Mouse (Mus musculus): ENCODE results near the gene Fam193a. TPM values are rescaled to one million over a fixed set of nuclear protein-coding genes. Genes with fewer than 3 reads are reported as not detected.

Fam193a gene
- polyA plus RNA-seq, 1 experiment = 23.9 TPM

DNA sequence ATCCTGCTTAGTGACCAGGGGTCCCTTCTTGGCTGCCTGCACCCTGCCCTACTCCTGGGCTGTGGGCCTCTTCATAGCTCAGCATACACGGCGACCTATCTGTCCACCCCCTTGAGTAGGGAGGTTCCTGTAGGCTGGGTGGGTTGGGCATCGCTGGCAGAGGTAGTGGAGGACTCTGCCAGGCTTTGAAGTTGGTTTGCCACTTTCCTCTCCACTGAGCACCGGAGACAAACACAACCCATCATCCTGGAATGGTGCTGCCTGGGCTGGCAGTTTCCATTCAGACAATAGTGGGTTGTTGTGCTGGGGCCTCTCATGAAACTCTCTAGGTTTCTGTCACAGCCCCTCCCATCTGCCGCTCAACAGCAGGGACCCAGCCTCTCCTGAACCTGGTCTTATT is 160.4 kb downstream of the Fam193a start:
- H3K27ac ChIP-seq (ENCODE audit: control insufficient read depth, insufficient read depth, low read depth, low read length, poor library complexity) = no peak overlapping the region
- TF ChIP-seq POLR2A (IDR thresholded peaks at IDR 0.05; ENCODE audit: borderline replicate concordance, control insufficient read depth, low read depth, low read length) (no peak), CTCF (IDR thresholded peaks at IDR 0.05; ENCODE audit: control insufficient read depth, insufficient read depth, low read length) (no peak)
- peaks cover 31% of the 10 kb centered on the region for H3K4me1 ChIP-seq (ENCODE audit: control insufficient read depth, insufficient read depth, low read length)
- 66% methylated on average over 5 of the region's 5 CpGs for WGBS
- H3K4me3 ChIP-seq (replicated peaks; ENCODE audit: control insufficient read depth, low read depth, low read length) = no peak overlapping the region

DNA sequence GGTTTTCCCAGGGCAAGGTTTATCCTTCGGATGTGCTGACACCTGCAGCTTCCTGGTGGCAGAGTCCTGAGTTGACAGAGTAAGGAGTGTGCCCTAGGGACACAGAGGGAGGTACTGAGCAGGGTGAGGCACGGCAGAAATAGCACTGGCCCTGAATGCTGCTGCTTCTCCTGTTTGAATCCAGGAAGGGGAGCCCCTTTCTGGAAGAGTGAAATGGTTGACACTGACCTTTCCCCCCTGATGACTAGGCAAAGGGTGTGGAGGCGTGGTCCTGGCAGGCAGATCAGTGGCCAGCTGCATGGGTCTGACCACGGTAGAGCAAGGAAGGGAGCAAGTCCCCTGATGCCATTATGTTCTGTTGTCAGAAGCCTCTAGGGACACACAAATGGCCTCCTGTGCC is 161.0 kb downstream of the Fam193a start:
- no peak overlapping the region for H3K4me3 ChIP-seq (replicated peaks; ENCODE audit: control insufficient read depth, low read depth, low read length)
- H3K27ac ChIP-seq (ENCODE audit: control insufficient read depth, insufficient read depth, low read depth, low read length, poor library complexity) = peak overlapping the region; percentile 2
- 31% methylated on average over 4 of the region's 4 CpGs for WGBS
- peaks cover 35% of the 10 kb centered on the region for H3K4me1 ChIP-seq (ENCODE audit: control insufficient read depth, insufficient read depth, low read length)
- TF ChIP-seq POLR2A (IDR thresholded peaks at IDR 0.05; ENCODE audit: borderline replicate concordance, control insufficient read depth, low read depth, low read length) = no peak
- no peak for TF ChIP-seq CTCF (IDR thresholded peaks at IDR 0.05; ENCODE audit: control insufficient read depth, insufficient read depth, low read length)

GRCm38 (mm10) chr5:34533066-34533465 is 163.3 kb downstream of the Fam193a start:
- no peak for TF ChIP-seq POLR2A (IDR thresholded peaks at IDR 0.05; ENCODE audit: borderline replicate concordance, control insufficient read depth, low read depth, low read length)
- TF ChIP-seq CTCF (IDR thresholded peaks at IDR 0.05; ENCODE audit: control insufficient read depth, insufficient read depth, low read length) = no peak
- Histone ChIP-seq H3K4me1 (ENCODE audit: control insufficient read depth, insufficient read depth, low read length) (peaks cover 36% of the 10 kb centered on the region), H3K4me3 (replicated peaks; ENCODE audit: control insufficient read depth, low read depth, low read length) (no peak overlapping the region), H3K27ac (ENCODE audit: control insufficient read depth, insufficient read depth, low read depth, low read length, poor library complexity) (peak overlapping the region; percentile 90)
- WGBS = 79% methylated on average over 5 of the region's 5 CpGs

DNA sequence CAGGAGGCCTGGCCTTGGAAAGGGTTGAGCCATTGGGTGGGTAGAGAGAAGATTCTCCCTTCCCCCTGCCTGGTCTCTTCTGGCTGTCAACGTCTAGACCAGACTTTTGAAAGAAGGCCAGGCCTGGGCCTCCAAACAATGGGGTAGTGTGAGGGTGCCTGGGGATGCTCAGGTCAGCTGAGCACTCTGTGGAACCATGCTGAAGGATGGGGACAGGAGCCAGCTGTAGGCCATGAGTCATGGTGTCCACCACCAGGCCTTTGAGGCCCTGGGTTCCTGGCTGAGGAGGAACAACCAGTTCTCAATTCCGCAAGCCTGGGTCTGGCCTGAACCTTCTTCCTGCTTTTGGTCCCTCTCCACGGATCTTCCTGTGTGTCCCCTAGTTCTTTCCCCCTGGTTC is 164.1 kb downstream of the Fam193a start:
- TF ChIP-seq CTCF (IDR thresholded peaks at IDR 0.05; ENCODE audit: control insufficient read depth, insufficient read depth, low read length) (no peak), POLR2A (IDR thresholded peaks at IDR 0.05; ENCODE audit: borderline replicate concordance, control insufficient read depth, low read depth, low read length) (no peak)
- Histone ChIP-seq H3K27ac (ENCODE audit: control insufficient read depth, insufficient read depth, low read depth, low read length, poor library complexity) (peak overlapping the region; percentile 90), H3K4me1 (ENCODE audit: control insufficient read depth, insufficient read depth, low read length) (peaks cover 40% of the 10 kb centered on the region)

GRCm38 (mm10) chr5:34534776-34535581 is 165.2 kb downstream of the Fam193a start:
- peak overlapping the region; percentile 80 for H3K27ac ChIP-seq (ENCODE audit: control insufficient read depth, insufficient read depth, low read depth, low read length, poor library complexity)

More for the DNA sequence above, 164.1 kb downstream of the Fam193a start:
- 34% methylated on average over 3 of the region's 3 CpGs for WGBS
- H3K4me3 ChIP-seq (replicated peaks; ENCODE audit: control insufficient read depth, low read depth, low read length) = no peak overlapping the region

DNA sequence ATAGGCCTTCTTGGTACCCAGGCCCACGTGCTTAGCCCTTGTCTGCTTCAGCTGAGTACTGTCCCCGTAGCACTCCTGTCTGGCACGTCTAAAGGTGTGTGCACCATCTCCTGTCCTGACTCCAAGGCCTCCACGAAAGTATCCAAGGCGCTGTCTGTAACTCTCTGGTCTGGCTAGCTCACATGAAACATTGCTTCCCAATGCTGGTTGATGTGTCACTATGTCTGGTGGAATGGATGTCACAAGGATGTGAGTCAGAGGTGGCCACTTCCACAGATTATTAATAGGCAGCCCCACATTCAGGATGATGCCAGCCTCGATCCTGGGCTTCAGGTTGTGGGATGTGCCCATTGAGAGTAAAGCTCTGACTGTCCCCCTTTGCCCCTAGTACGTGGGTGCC is 166.1 kb downstream of the Fam193a start:
- no peak for TF ChIP-seq CTCF (IDR thresholded peaks at IDR 0.05; ENCODE audit: control insufficient read depth, insufficient read depth, low read length)
- TF ChIP-seq POLR2A (IDR thresholded peaks at IDR 0.05; ENCODE audit: borderline replicate concordance, control insufficient read depth, low read depth, low read length) = no peak
- Histone ChIP-seq H3K4me1 (ENCODE audit: control insufficient read depth, insufficient read depth, low read length) (peaks cover 39% of the 10 kb centered on the region), H3K4me3 (replicated peaks; ENCODE audit: control insufficient read depth, low read depth, low read length) (no peak overlapping the region), H3K27ac (ENCODE audit: control insufficient read depth, insufficient read depth, low read depth, low read length, poor library complexity) (no peak overlapping the region)
- WGBS = 75% methylated on average over 7 of the region's 7 CpGs

More at GRCm38 (mm10) chr5:34534776-34535581, 165.2 kb downstream of the Fam193a start:
- H3K4me1 ChIP-seq (ENCODE audit: control insufficient read depth, insufficient read depth, low read length) = peaks cover 43% of the 10 kb centered on the region
- no peak overlapping the region for H3K4me3 ChIP-seq (replicated peaks; ENCODE audit: control insufficient read depth, low read depth, low read length)
- 53% methylated on average over 5 of the region's 5 CpGs for WGBS
- 0 out of 2 replicates have a peak, but pooled peaks have one; percentile 6 for TF ChIP-seq POLR2A (IDR thresholded peaks at IDR 0.05; ENCODE audit: borderline replicate concordance, control insufficient read depth, low read depth, low read length)
- TF ChIP-seq CTCF (IDR thresholded peaks at IDR 0.05; ENCODE audit: control insufficient read depth, insufficient read depth, low read length) = no peak

Other genes starting within 250 kb of the Fam193a start
- 4.3 and 6.2 TPM in 2 replicates for gene Poln, start 200.5 kb upstream of the Fam193a start, polyA plus RNA-seq (2011; ENCODE audit: insufficient read depth, insufficient read length, low replicate concordance, missing spikeins)
- gene Haus3, start 200.4 kb upstream of the Fam193a start, polyA plus RNA-seq (2011; ENCODE audit: insufficient read depth, insufficient read length, low replicate concordance, missing spikeins) = 18.4 and 37.5 TPM in 2 replicates
- 21.8 and 51.1 TPM in 2 replicates for gene Mxd4, start 182.2 kb upstream of the Fam193a start, polyA plus RNA-seq (2011; ENCODE audit: insufficient read depth, insufficient read length, low replicate concordance, missing spikeins)
- 1.0 and 3.0 TPM in 2 replicates for gene Zfyve28, start 81.5 kb upstream of the Fam193a start, polyA plus RNA-seq (2011; ENCODE audit: insufficient read depth, insufficient read length, low replicate concordance, missing spikeins)
- not detected in 2 replicates for gene Cfap99, start 81.3 kb upstream of the Fam193a start, polyA plus RNA-seq (2011; ENCODE audit: insufficient read depth, insufficient read length, low replicate concordance, missing spikeins)
- 29.9 and 55.2 TPM in 2 replicates for gene Rnf4, start 33.6 kb upstream of the Fam193a start, polyA plus RNA-seq (2011; ENCODE audit: insufficient read depth, insufficient read length, low replicate concordance, missing spikeins)
- 4.6 and 15.1 TPM in 2 replicates for gene Tnip2, start 144.1 kb downstream of the Fam193a start, polyA plus RNA-seq (2011; ENCODE audit: insufficient read depth, insufficient read length, low replicate concordance, missing spikeins)
- gene Sh3bp2, start 155.9 kb downstream of the Fam193a start, polyA plus RNA-seq (2011; ENCODE audit: insufficient read depth, insufficient read length, low replicate concordance, missing spikeins) = 15.0 and 29.7 TPM in 2 replicates
- gene Add1, start 203.7 kb downstream of the Fam193a start, polyA plus RNA-seq (2011; ENCODE audit: insufficient read depth, insufficient read length, low replicate concordance, missing spikeins) = 160 and 163 TPM in 2 replicates

Measured in bone marrow, adult 2 months (tissue).